Mouse (Mus musculus): ENCODE measurements around the gene Idnk. TPM values are rescaled to one million over a fixed set of nuclear protein-coding genes. Genes with fewer than 3 reads are reported as not detected.

The Idnk gene
- 57.1 and 63.7 TPM in 2 replicates for polyA plus RNA-seq (2015; fragmentation: Nextera tagmentation; extraction: Ambion mirVana)

DNA sequence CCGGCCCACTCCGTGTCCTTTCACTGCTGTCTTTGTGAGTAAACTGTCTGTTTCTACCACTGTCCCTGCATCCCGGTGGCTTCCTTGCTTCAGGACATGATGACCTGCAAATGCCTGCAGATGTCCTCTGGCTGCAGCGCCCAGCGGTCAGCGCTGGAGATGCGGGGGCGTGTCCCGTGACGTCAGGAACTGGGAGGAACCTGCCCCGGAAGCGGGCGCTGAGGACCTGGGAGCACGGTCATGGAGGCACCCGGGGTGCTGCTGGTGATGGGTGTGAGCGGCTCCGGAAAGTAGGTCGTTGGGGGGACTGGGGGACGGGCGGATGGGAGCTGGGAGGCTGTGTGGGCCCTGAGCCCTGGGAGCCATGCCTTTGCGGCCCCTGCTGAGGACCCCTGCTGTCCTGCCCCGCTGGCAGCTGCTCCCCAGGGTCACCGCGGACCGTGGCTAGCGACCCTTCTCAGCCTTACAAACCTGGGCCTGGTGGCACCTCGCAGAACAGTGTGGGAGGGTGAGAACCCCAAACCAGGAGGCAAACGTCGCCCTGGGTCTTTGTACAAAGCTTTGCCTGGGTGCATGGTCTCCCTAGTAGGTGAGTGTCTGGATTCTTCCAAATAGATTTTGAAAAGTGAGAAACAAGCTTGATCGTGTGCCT, at the start of gene Idnk:
Idnk (plus strand) TSS at position 203 of the 652 bp plus-strand sequence.

DNA sequence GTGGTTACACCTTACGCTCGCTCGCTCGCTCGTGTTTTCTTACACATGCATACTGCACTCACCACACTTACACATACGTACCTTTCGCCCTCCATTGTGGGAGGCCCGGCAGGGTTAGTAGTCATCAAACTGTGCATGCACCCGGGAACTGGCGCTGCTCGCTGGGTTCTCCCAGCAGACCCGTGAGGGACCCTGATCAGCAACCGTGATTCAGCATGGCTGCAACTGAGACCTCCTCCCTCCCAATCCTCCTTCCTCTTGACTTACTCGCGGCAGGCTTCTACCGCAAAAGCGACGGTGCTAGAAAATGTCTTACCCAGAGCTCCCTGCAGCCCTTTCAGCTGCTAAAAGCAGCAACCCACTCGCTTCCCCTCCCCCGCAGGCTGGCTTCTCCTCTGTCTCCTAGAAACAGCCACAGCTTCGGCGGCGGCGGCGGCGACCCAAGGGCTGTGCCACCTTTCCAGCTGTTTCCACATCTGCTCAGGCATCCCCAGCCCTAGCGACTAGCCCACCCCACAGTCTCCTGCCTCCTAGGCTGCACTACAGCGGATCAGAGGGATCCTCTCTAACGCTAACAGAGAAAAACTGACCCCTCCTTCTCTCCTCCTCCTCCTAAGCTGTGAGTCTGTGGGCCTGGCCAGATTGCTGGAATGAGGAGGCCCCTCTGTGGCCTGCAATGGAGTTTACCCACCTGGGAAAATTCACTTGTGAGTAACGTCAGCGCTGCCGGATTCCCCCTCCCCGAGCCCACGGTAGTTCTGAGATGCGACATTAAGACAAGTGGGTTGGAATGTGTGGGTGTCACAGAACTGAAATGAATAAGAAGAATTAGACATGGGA, 44.2 kb upstream of the Idnk start, which contains the start of gene Klhl3:
Klhl3 (minus strand) TSS at position 532 of the 840 bp plus-strand sequence.

DNA sequence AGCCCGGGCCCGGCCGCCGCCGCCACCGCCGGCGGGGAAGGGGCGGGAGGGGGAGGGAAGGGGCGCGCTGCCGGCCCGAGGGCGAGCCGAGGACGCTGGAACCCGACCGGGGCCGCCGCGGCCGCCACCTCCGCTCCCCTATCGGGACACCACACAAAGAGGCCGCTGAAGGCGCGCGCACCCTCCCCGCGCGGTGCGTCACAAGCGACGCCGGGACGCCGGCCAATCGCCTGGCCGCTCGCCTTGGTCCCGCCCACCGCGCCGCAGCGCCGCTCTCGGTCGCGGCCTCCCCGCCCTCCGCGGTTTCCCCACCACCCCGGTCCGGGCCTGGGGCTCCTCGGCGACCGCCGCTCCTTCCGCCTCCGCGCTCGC, 29.1 kb upstream of the Idnk start, which contains the start of gene Hnrnpa0:
Hnrnpa0 (minus strand) TSS at position 161 of the 372 bp plus-strand sequence.

Other genes with a start within 250 kb of the Idnk start
- gene Spock1, start 249.3 kb upstream of the Idnk start, polyA plus RNA-seq (2015; fragmentation: Nextera tagmentation; extraction: Ambion mirVana) = 106 and 116 TPM in 2 replicates
- 13.4 and 15.6 TPM in 2 replicates for gene Klhl3, start 44.1 kb upstream of the Idnk start, polyA plus RNA-seq (2015; fragmentation: Nextera tagmentation; extraction: Ambion mirVana)
- gene Hnrnpa0, start 29.1 kb upstream of the Idnk start, polyA plus RNA-seq (2015; fragmentation: Nextera tagmentation; extraction: Ambion mirVana) = 46.2 and 51.9 TPM in 2 replicates
- 112 and 115 TPM in 2 replicates for gene Ubqln1, start 58.0 kb downstream of the Idnk start, polyA plus RNA-seq (2015; fragmentation: Nextera tagmentation; extraction: Ambion mirVana)
- gene Gkap1, start 118.0 kb downstream of the Idnk start, polyA plus RNA-seq (2015; fragmentation: Nextera tagmentation; extraction: Ambion mirVana) = 43.9 and 48.8 TPM in 2 replicates
- 1.2 and 2.0 TPM in 2 replicates for gene Kif27, start 201.5 kb downstream of the Idnk start, polyA plus RNA-seq (2015; fragmentation: Nextera tagmentation; extraction: Ambion mirVana)
- 20.4 and 21.0 TPM in 2 replicates for gene 2210016F16Rik, start 227.6 kb downstream of the Idnk start, polyA plus RNA-seq (2015; fragmentation: Nextera tagmentation; extraction: Ambion mirVana)
- 19.8 and 20.7 TPM in 2 replicates for gene Rmi1, start 244.6 kb downstream of the Idnk start, polyA plus RNA-seq (2015; fragmentation: Nextera tagmentation; extraction: Ambion mirVana)
- 744 and 749 TPM in 2 replicates for gene Hnrnpk, start 245.7 kb downstream of the Idnk start, polyA plus RNA-seq (2015; fragmentation: Nextera tagmentation; extraction: Ambion mirVana)